Mouse (Mus musculus): ENCODE measurements at regions not wholly inside any gene's neighbourhood (a gene's known extent, or its start where the extent isn't known, plus 50 kb on each side); places are given as distances from the start of the nearest gene placed in this dataset.

DNA sequence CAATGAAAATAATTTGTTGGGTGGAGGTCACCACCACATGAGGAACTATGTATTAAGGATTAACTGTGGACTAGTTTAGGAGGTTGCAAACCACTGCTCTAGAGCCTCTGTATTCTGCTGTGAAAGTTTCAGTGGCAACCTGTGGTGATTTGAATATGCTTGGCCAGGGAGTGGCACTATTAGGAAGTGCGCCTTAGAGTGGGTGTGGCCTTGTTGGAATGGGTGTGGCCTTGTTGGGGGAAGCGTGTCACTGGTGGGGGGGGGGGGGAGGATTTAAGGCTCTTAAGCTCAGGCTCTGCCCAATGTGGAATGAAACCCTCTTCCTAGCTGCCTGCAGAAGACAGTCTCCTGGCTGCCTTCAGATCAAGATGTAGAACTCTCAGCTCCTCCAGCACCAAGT is 138.5 kb downstream of the Ttc8 start:
- no peak for TF ChIP-seq POLR2A (IDR thresholded peaks at IDR 0.05; ENCODE audit: borderline replicate concordance, extremely low read depth, low read depth, low read length)
- TF ChIP-seq CTCF (IDR thresholded peaks at IDR 0.05; ENCODE audit: insufficient read depth, low read length) = no peak
